Mouse (Mus musculus) naive thymus-derived CD4-positive, alpha-beta T cell, adult 2 months (primary cell): ENCODE data around the gene Hsf3.
"Not testable (repeated sequence)": the region's sequence is repeated elsewhere in the genome, so short reads cannot be mapped to it uniquely, and the experiment has no call there.

Source experiments
- DNase-seq: peaks from one replicate; pipeline ENCODE4 v3.0.0-alpha.2; 2011; ENCODE audit warnings: low read depth

Gene Hsf3

GRCm38 (mm10) chrX:96456201-96456963 is at the start of gene Hsf3:
Hsf3 (minus strand) TSS chrX:96456294.
- no peak for DNase-seq

- no peak for DNase-seq
Observed at GRCm38 (mm10) chrX:96501580-96501979, 45.5 kb upstream of the Hsf3 start.

- no peak for DNase-seq
Observed at GRCm38 (mm10) chrX:96455149-96455548, 945 bp downstream of the Hsf3 start, which contains the start of gene Heph. Heph (plus strand) TSS chrX:96455359.

- DNase-seq = no peak
Observed at GRCm38 (mm10) chrX:96419383-96419782, 36.7 kb downstream of the Hsf3 start.

- DNase-seq = no peak
Observed at GRCm38 (mm10) chrX:96417733-96418132, 38.4 kb downstream of the Hsf3 start.

GRCm38 (mm10) chrX:96416970-96417369 is 39.1 kb downstream of the Hsf3 start:
- DNase-seq = no peak

GRCm38 (mm10) chrX:96415351-96415750 is 40.7 kb downstream of the Hsf3 start:
- DNase-seq = not testable (repeated sequence)

GRCm38 (mm10) chrX:96339108-96339507 is 117.0 kb downstream of the Hsf3 start:
- no peak for DNase-seq

GRCm38 (mm10) chrX:96329764-96330163 is 126.3 kb downstream of the Hsf3 start:
- peak; percentile 7 for DNase-seq

GRCm38 (mm10) chrX:96293338-96293737 is 162.8 kb downstream of the Hsf3 start, which contains the start of gene Vsig4:
Vsig4 (minus strand) TSS chrX:96293438.
- no peak for DNase-seq

- no peak for DNase-seq
Observed at GRCm38 (mm10) chrX:96256509-96256908, 199.6 kb downstream of the Hsf3 start.
